Mouse (Mus musculus) ES-Bruce4 (cell line): Measurements from ENCODE around the gene Skida1. TPM values are rescaled to one million over a fixed set of nuclear protein-coding genes. Genes with fewer than 3 reads are reported as not detected.

Experiments used
- H3K27ac ChIP-seq: 2 replicates; pipeline ENCODE4 v1.5.1; 2012; ENCODE audit warnings: low read length, inconsistent platforms; ENCODE audit not compliant: insufficient read depth
- H3K27me3 ChIP-seq: 2 replicates; pipeline ENCODE4 v1.6.1; 2012; ENCODE audit warnings: mild to moderate bottlenecking, low read length, inconsistent platforms; ENCODE audit not compliant: control insufficient read depth, poor library complexity, insufficient read depth, severe bottlenecking
- H3K36me3 ChIP-seq: 2 replicates; pipeline ENCODE4 v1.6.1; 2012; ENCODE audit warnings: inconsistent platforms, mild to moderate bottlenecking, low read length, moderate library complexity; ENCODE audit not compliant: control insufficient read depth, poor library complexity, insufficient read depth, severe bottlenecking
- H3K4me1 ChIP-seq: one replicate; pipeline ENCODE4 v1.8.1; 2011; ENCODE audit warnings: low read length; ENCODE audit not compliant: control insufficient read depth, insufficient read depth
- H3K4me3 ChIP-seq: 2 replicates; pipeline ENCODE4 v1.5.1; 2011; ENCODE audit warnings: low read depth, mild to moderate bottlenecking, low read length
- H3K9ac ChIP-seq: 2 replicates; pipeline ENCODE4 v1.6.1; 2012; ENCODE audit warnings: low read depth, mild to moderate bottlenecking, inconsistent platforms; ENCODE audit not compliant: poor library complexity, severe bottlenecking
- H3K9me3 ChIP-seq: replicated peaks from 2 replicates; pipeline ENCODE4 v1.6.1; 2012; ENCODE audit warnings: mild to moderate bottlenecking, low read length, inconsistent platforms; ENCODE audit not compliant: control insufficient read depth, poor library complexity, insufficient read depth, severe bottlenecking
- CTCF ChIP-seq: IDR thresholded peaks from one replicate; pipeline ENCODE4 v1.8.1; 2011; ENCODE audit warnings: low read depth, low read length
- EP300 ChIP-seq: IDR thresholded peaks from 2 replicates; pipeline ENCODE4 v1.6.1; 2011; ENCODE audit warnings: low read depth, low read length; ENCODE audit not compliant: insufficient read depth
- POLR2A ChIP-seq: IDR thresholded peaks from one replicate; pipeline ENCODE4 v1.8.1; 2011; ENCODE audit warnings: low read length; ENCODE audit not compliant: insufficient read depth
- polyA plus RNA-seq: library from polyadenylated mRNA; stranded (reverse); fragments of >200 nt; gene quantifications from 2 replicates; pipeline ENCODE4 v1.2.4, GENCODE M21; 2011; ENCODE audit warnings: low read depth; ENCODE audit not compliant: missing spikeins, insufficient read depth, insufficient read length

Skida1 gene
- polyA plus RNA-seq, 1 experiment: 0.79 TPM

DNA sequence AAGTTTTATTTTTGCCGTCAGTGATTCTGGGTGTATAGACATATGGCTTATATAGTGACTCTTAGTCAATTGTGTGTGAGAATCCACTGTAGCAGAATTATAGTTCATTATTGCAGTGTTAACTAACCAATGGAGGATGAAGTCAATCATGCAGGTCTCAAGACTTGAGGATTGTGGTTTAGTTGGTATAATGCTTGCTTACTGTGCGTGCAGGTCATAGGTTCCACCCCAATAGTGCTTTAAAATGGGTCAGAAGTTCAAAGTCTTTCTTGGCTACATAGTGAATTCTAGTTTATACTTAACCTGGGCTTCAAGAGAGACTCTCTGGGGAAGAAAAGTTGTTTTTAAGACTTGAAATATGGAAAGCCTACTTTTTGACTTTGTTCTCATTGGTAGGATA is 23.1 kb upstream of the Skida1 start:
- no peak overlapping the region for H3K4me3 ChIP-seq
- no peak overlapping the region for H3K9ac ChIP-seq
- H3K4me1 ChIP-seq: no peaks in the 10 kb centered on the region
- no peaks in the 10 kb centered on the region for H3K27me3 ChIP-seq
- no peaks in the 10 kb centered on the region for H3K9me3 ChIP-seq
- TF ChIP-seq POLR2A (no peak), CTCF (no peak), EP300 (no peak)
- H3K36me3 ChIP-seq: peaks cover 35% of the 10 kb centered on the region
- H3K27ac ChIP-seq: no peak overlapping the region

GRCm38 (mm10) chr2:18068071-18068796 is 19.4 kb upstream of the Skida1 start:
- H3K36me3 ChIP-seq: peaks cover 25% of the 10 kb centered on the region
- no peak overlapping the region for H3K9ac ChIP-seq

DNA sequence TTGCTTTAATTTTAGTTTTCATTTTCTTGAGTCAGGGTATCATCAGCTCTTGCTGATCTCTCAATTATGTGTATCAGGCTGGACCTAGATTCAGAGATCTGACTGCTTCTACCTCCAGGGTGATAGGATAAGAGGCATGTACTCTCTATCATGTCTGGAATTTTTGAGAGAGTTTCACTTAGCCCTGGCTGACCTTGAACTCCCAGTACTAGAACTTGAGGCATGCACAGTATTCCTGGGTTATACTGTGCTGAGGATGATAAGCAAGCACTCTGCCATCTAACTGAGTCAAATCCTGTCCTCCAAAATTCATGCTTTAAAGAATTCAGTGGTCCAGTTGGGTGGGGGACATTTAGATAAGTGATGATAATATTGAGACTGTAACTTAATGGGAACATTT is 17.6 kb upstream of the Skida1 start:
- H3K4me3 ChIP-seq: no peak overlapping the region
- H3K9ac ChIP-seq: peak overlapping the region; percentile 99
- TF ChIP-seq POLR2A: no peak
- no peak for TF ChIP-seq EP300
- no peak for TF ChIP-seq CTCF

More at GRCm38 (mm10) chr2:18068071-18068796, 19.4 kb upstream of the Skida1 start:
- TF ChIP-seq EP300 (no peak), POLR2A (no peak), CTCF (no peak)
- Histone ChIP-seq H3K9me3 (no peaks in the 10 kb centered on the region), H3K27me3 (no peaks in the 10 kb centered on the region), H3K4me1 (no peaks in the 10 kb centered on the region), H3K4me3 (no peak overlapping the region), H3K27ac (no peak overlapping the region)

DNA sequence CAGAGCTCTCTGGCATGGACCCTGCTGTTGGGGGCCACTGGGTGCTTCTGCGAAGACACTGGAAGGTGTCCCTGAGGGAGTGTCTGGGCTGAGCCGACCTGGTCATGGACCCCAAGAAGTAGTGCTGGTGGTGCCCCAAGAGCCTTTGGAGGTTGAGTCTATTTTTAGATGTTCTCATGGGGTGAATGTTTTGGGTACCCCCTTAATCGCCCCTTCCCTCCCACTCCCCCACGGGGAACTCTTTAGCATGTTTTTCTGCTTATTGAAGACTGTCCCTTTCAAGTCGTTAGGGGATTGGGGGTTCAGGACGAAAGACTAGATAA is 16.8 kb upstream of the Skida1 start:
- H3K36me3 ChIP-seq: peaks cover 14% of the 10 kb centered on the region
- no peaks in the 10 kb centered on the region for H3K9me3 ChIP-seq
- TF ChIP-seq POLR2A (no peak), CTCF (no peak), EP300 (no peak)

More for the DNA sequence above, 17.6 kb upstream of the Skida1 start:
- Histone ChIP-seq H3K36me3 (peaks cover 19% of the 10 kb centered on the region), H3K27ac (no peak overlapping the region), H3K9me3 (no peaks in the 10 kb centered on the region), H3K27me3 (no peaks in the 10 kb centered on the region), H3K4me1 (no peaks in the 10 kb centered on the region)

DNA sequence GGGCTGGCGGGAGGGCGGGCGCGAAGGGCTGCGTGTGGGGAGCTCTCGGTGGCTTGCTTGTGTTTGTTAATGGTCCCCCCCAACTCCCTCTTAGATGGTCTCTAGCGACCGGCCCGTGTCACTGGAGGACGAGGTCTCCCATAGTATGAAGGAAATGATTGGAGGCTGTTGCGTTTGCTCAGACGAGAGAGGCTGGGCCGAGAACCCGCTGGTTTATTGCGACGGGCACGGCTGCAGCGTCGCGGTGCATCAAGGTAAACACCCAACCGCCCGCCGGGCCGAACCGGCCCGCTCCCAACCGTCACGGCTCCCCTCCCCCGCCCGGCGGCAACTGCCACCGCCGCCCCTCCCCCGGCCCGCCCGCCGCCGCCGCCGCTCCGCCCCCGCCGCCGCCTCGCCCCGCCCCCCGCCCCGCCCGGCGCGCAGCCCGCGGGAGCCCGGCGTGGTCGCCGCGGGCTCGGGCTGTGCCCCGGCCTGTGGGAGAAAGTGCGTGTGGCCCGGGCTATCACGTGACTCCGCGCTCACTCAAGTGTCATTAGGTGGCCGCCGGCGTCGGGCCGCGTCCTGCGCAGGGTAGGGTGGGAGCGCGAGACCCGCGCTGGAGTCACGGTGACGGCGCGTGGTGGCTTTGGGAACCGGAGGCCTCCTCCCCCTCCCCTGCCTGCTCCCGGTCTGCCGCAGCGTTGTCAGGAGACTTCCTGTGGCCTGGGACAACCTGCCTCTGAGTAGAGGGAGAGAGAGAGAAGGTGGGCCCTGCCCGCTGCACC is 16.3 kb upstream of the Skida1 start:
- H3K4me1 ChIP-seq: no peaks in the 10 kb centered on the region
- peak; percentile 71 for TF ChIP-seq POLR2A
- TF ChIP-seq EP300: 0 out of 2 replicates have a peak, but pooled peaks have one; percentile 40
- TF ChIP-seq CTCF: no peak
- H3K9me3 ChIP-seq: no peaks in the 10 kb centered on the region
- no peaks in the 10 kb centered on the region for H3K27me3 ChIP-seq
- peak overlapping the region; percentile 92 for H3K4me3 ChIP-seq
- H3K36me3 ChIP-seq: peaks cover 14% of the 10 kb centered on the region
- peak overlapping the region; percentile 99 for H3K9ac ChIP-seq
- H3K27ac ChIP-seq: peak overlapping the region; percentile 80

More for the DNA sequence above, 16.8 kb upstream of the Skida1 start:
- H3K27ac ChIP-seq: peak overlapping the region; percentile 32
- peak overlapping the region; percentile 65 for H3K4me3 ChIP-seq
- peak overlapping the region; percentile 99 for H3K9ac ChIP-seq
- no peaks in the 10 kb centered on the region for H3K27me3 ChIP-seq
- H3K4me1 ChIP-seq: no peaks in the 10 kb centered on the region
